Mouse (Mus musculus) lung, postnatal 0 days (tissue): Measurements from ENCODE around the gene Sh2d5. TPM values are rescaled to one million over a fixed set of nuclear protein-coding genes. Genes with fewer than 3 reads are reported as not detected.
A peak's percentile ranks its signal among the peaks of the same experiment; 100 is the strongest.

Experiments
- ATAC-seq: fragments of 200-750 bp; cut with Nextera tagmentation; 2 replicates; pipeline ENCODE4 v1.8.0; 2017; ENCODE audit warnings: moderate library complexity
- DNase-seq: peaks from one replicate; pipeline ENCODE4 v3.0.0-alpha.2; 2016; ENCODE audit warnings: low spot score
- H3K27ac ChIP-seq: fragments of 300-500 bp; sonication (generic); 2 replicates; pipeline ENCODE4 v1.5.1; 2014; ENCODE audit warnings: antibody characterized with exemption, mild to moderate bottlenecking, low read length, mixed read lengths
- H3K27me3 ChIP-seq: fragments of 300-500 bp; sonication (generic); replicated peaks from 2 replicates; pipeline ENCODE4 v1.6.1; 2014; ENCODE audit warnings: low read length, mixed read lengths; ENCODE audit not compliant: insufficient read depth
- H3K36me3 ChIP-seq: fragments of 300-500 bp; sonication (generic); 2 replicates; pipeline ENCODE4 v1.6.1; 2014; ENCODE audit warnings: low read length, mixed read lengths; ENCODE audit not compliant: insufficient read depth
- H3K4me1 ChIP-seq: fragments of 300-500 bp; sonication (generic); 2 replicates; pipeline ENCODE4 v1.6.1; 2014; ENCODE audit warnings: antibody characterized with exemption, low read depth, low read length, mixed read lengths; ENCODE audit not compliant: insufficient read depth
- H3K4me2 ChIP-seq: fragments of 300-500 bp; sonication (generic); replicated peaks from 2 replicates; pipeline ENCODE4 v1.6.1; 2014; ENCODE audit warnings: low read depth, mild to moderate bottlenecking, low read length, moderate library complexity, mixed read lengths
- H3K4me3 ChIP-seq: fragments of 300-500 bp; sonication (generic); 2 replicates; pipeline ENCODE4 v1.5.1; 2014; ENCODE audit warnings: low read depth, low read length
- H3K9ac ChIP-seq: fragments of 300-500 bp; sonication (generic); replicated peaks from 2 replicates; pipeline ENCODE4 v1.6.1; 2014; ENCODE audit warnings: low read depth, mild to moderate bottlenecking
- H3K9me3 ChIP-seq: fragments of 300-500 bp; sonication (generic); 2 replicates; pipeline ENCODE4 v1.6.1; 2016; ENCODE audit warnings: low read length, mixed read lengths
- CTCF ChIP-seq: IDR thresholded peaks from 2 replicates; pipeline ENCODE4 v1.5.1; 2016; ENCODE audit warnings: antibody characterized with exemption, mild to moderate bottlenecking
- EP300 ChIP-seq: IDR thresholded peaks from 2 replicates; pipeline ENCODE4 v1.6.1; 2016; ENCODE audit warnings: antibody characterized with exemption, mild to moderate bottlenecking, control low read depth
- WGBS: fragments of 180-500 bp; shearing (Covaris S2); extraction: QIAGEN DNeasy Blood & Tissue Kit; methylation state at CpG from one replicate; pipeline ENCODE4 v1.1.7; 2014; 5-methylcytosine and 5-hydroxymethylcytosine counted together
- polyA plus RNA-seq: library from polyadenylated mRNA; unstranded; fragments of >200 nt; fragmentation: Nextera tagmentation; extraction: Ambion mirVana; gene quantifications from 2 replicates; pipeline ENCODE4 v1.2.1, GENCODE M21; 2015

Gene Sh2d5
- polyA plus RNA-seq, 1 experiment from 2014 or later: 0.14 TPM

GRCm38 (mm10) chr4:138257116-138257687, 7.0 kb downstream of the Sh2d5 start:
- Histone ChIP-seq H3K27me3 (no peaks in the 10 kb centered on the region), H3K9ac (no peak overlapping the region), H3K36me3 (no peaks in the 10 kb centered on the region), H3K27ac (no peak overlapping the region), H3K9me3 (no peaks in the 10 kb centered on the region), H3K4me1 (no peaks in the 10 kb centered on the region), H3K4me2 (no peak overlapping the region), H3K4me3 (no peak overlapping the region)
- no peak for TF ChIP-seq EP300
- TF ChIP-seq CTCF: no peak
- ATAC-seq (no peak), DNase-seq (no peak)
- 77% methylated on average over 22 of the region's 22 CpGs for WGBS

- no peaks in the 10 kb centered on the region for H3K36me3 ChIP-seq
- no peaks in the 10 kb centered on the region for H3K27me3 ChIP-seq
- H3K4me2 ChIP-seq: no peak overlapping the region
- 78% methylated on average over 7 of the region's 7 CpGs for WGBS
- TF ChIP-seq EP300 (no peak), CTCF (no peak)
- DNase-seq: no peak
- H3K4me3 ChIP-seq: no peak overlapping the region
- no peaks in the 10 kb centered on the region for H3K9me3 ChIP-seq
- H3K9ac ChIP-seq: no peak overlapping the region
- H3K27ac ChIP-seq: no peak overlapping the region
- ATAC-seq: no peak
- peaks cover 5% of the 10 kb centered on the region; the same call in 1 of the 2 replicates for H3K4me1 ChIP-seq
Observed at GRCm38 (mm10) chr4:138258663-138259062, 8.5 kb downstream of the Sh2d5 start.

- ATAC-seq (no peak), DNase-seq (no peak)
- Histone ChIP-seq H3K9ac (no peak overlapping the region), H3K9me3 (no peaks in the 10 kb centered on the region), H3K27me3 (no peaks in the 10 kb centered on the region), H3K4me2 (no peak overlapping the region), H3K4me1 (peaks cover 5% of the 10 kb centered on the region; the same call in 1 of the 2 replicates), H3K27ac (no peak overlapping the region), H3K36me3 (no peaks in the 10 kb centered on the region), H3K4me3 (no peak overlapping the region)
- TF ChIP-seq CTCF (no peak), EP300 (no peak)
- WGBS: 81% methylated on average over 5 of the region's 5 CpGs
Observed at GRCm38 (mm10) chr4:138259482-138259881, 9.3 kb downstream of the Sh2d5 start.

GRCm38 (mm10) chr4:138261843-138262681, 11.9 kb downstream of the Sh2d5 start:
- ATAC-seq: peak; percentile 95
- Histone ChIP-seq H3K27me3 (no peaks in the 10 kb centered on the region), H3K9ac (no peak overlapping the region; the same call in 1 of the 2 replicates), H3K27ac (no peak overlapping the region), H3K9me3 (no peaks in the 10 kb centered on the region), H3K4me2 (peak overlapping the region; percentile 87), H3K4me3 (peak overlapping the region; percentile 70), H3K4me1 (peaks cover 5% of the 10 kb centered on the region; the same call in 1 of the 2 replicates), H3K36me3 (no peaks in the 10 kb centered on the region)
- TF ChIP-seq EP300: no peak
- peak; percentile 63 for TF ChIP-seq CTCF
- under 1% methylated on average over 35 of the region's 78 CpGs for WGBS
- DNase-seq: peak; percentile 82

GRCm38 (mm10) chr4:138267869-138268268, 17.7 kb downstream of the Sh2d5 start:
- TF ChIP-seq EP300 (no peak), CTCF (no peak)
- ATAC-seq: no peak
- H3K4me3 ChIP-seq: no peak overlapping the region
- peaks cover under 1% of the 10 kb centered on the region; the same call in 1 of the 2 replicates for H3K4me1 ChIP-seq
- no peaks in the 10 kb centered on the region for H3K9me3 ChIP-seq
- H3K27ac ChIP-seq: no peak overlapping the region
- no peaks in the 10 kb centered on the region for H3K27me3 ChIP-seq
- WGBS: 85% methylated on average over 10 of the region's 10 CpGs
- H3K9ac ChIP-seq: no peak overlapping the region
- H3K36me3 ChIP-seq: no peaks in the 10 kb centered on the region
- DNase-seq: no peak
- no peak overlapping the region for H3K4me2 ChIP-seq
